Mouse (Mus musculus) embryonic facial prominence, embryonic 11.5 days (tissue): Measurements from ENCODE around the gene Gnmt. TPM values are rescaled to one million over a fixed set of nuclear protein-coding genes. Genes with fewer than 3 reads are reported as not detected.

Experiments used
- ATAC-seq: fragments of 200-750 bp; cut with Nextera tagmentation; replicated peaks from 2 replicates; pipeline ENCODE4 v1.8.0; 2017; ENCODE audit warnings: low read depth; ENCODE audit not compliant: insufficient number of reproducible peaks, low FRiP score, low TSS enrichment
- DNase-seq: peaks from one replicate; pipeline ENCODE4 v3.0.0-alpha.2; 2015; ENCODE audit warnings: low spot score
- H3K27ac ChIP-seq: fragments of 300-500 bp; sonication (generic); replicated peaks from 2 replicates; pipeline ENCODE4 v1.5.1; 2014; ENCODE audit warnings: mild to moderate bottlenecking, low read depth, low read length, control low read depth
- H3K27me3 ChIP-seq: fragments of 300-500 bp; sonication (generic); 2 replicates; pipeline ENCODE4 v1.6.1; 2014; ENCODE audit warnings: mild to moderate bottlenecking, low read length, moderate library complexity, mixed read lengths; ENCODE audit not compliant: control insufficient read depth, insufficient read depth
- H3K36me3 ChIP-seq: fragments of 300-500 bp; sonication (generic); replicated peaks from 2 replicates; pipeline ENCODE4 v1.6.1; 2014; ENCODE audit warnings: low read depth, mild to moderate bottlenecking, low read length, moderate library complexity, mixed read lengths; ENCODE audit not compliant: control insufficient read depth, insufficient read depth
- H3K4me1 ChIP-seq: fragments of 300-500 bp; sonication (generic); 2 replicates; pipeline ENCODE4 v1.6.1; 2014; ENCODE audit warnings: low read length, mixed read lengths; ENCODE audit not compliant: control insufficient read depth, insufficient read depth
- H3K4me2 ChIP-seq: fragments of 300-500 bp; sonication (generic); 2 replicates; pipeline ENCODE4 v1.6.1; 2014; ENCODE audit warnings: low read depth, mild to moderate bottlenecking, control low read depth, low read length, moderate library complexity
- H3K4me3 ChIP-seq: fragments of 300-500 bp; sonication (generic); 2 replicates; pipeline ENCODE4 v1.5.1; 2014; ENCODE audit warnings: low read depth, low read length, control low read depth
- H3K9ac ChIP-seq: fragments of 300-500 bp; sonication (generic); replicated peaks from 2 replicates; pipeline ENCODE4 v1.6.1; 2014; ENCODE audit warnings: mild to moderate bottlenecking, control low read depth, low read length
- H3K9me3 ChIP-seq: fragments of 300-500 bp; sonication (generic); replicated peaks from 2 replicates; pipeline ENCODE4 v1.6.1; 2016; ENCODE audit warnings: mild to moderate bottlenecking, low read length, inconsistent platforms, mixed read lengths; ENCODE audit not compliant: control insufficient read depth
- WGBS: fragments of 180-500 bp; shearing (Covaris S2); extraction: QIAGEN DNeasy Blood & Tissue Kit; methylation state at CpG from one replicate; pipeline ENCODE4 v1.1.7; 2014; 5-methylcytosine and 5-hydroxymethylcytosine counted together
- polyA plus RNA-seq: library from polyadenylated mRNA; unstranded; fragments of >200 nt; fragmentation: Nextera tagmentation; extraction: Ambion mirVana; gene quantifications from 2 replicates; pipeline ENCODE4 v1.2.1, GENCODE M21; 2014

Gene Gnmt
- polyA plus RNA-seq, 1 experiment from 2014 or later, result 0.62 TPM

DNA sequence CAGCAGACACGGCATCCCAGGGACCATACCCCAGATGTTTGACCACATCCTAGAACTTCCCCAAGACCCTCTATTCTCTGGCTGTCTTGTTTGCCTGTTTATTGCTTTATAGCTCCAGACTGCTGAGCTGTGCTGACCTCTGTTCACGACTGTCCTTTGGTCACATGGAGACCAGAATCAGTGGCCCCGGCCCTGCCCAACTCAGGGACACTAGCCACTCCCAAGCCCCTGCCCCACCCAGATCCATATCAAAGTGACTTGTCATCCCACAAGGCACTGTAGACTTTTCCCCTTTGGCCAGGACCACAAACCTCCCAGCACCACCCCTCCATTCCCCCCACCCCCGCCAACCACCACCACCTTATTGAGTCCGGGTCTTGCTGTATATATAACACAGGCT lies 29.7 kb downstream of the Gnmt start:
- H3K36me3 ChIP-seq, result no peaks in the 10 kb centered on the region; the same call in 1 of the 2 replicates
- no peak overlapping the region for H3K4me3 ChIP-seq
- H3K9ac ChIP-seq, result no peak overlapping the region
- H3K9me3 ChIP-seq, result no peaks in the 10 kb centered on the region
- WGBS, result 87% methylated on average over 5 of the region's 5 CpGs
- no peak for ATAC-seq
- no peak for DNase-seq
- no peaks in the 10 kb centered on the region for H3K27me3 ChIP-seq
- peaks cover 10% of the 10 kb centered on the region for H3K4me1 ChIP-seq
- H3K4me2 ChIP-seq, result no peak overlapping the region
- no peak overlapping the region for H3K27ac ChIP-seq

DNA sequence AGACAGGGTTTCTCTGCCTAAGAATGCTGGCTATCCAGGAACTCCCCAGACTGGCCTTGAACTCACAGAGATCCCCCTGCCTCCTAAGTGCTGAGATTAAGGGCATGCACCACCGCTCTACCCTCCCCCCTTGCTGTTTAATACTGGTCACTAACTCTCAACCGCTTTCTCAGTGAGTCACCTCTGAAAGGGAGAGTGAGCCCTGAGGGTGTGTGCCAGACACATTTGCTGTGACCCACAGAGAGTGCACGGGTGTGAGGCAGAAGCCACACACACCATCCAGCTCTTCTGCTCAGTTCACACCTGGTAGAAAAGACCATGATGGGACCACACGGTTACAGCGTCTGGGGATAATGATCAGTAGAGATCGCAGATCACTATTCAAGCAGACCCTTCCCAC lies 30.5 kb downstream of the Gnmt start:
- peaks cover 9% of the 10 kb centered on the region for H3K4me1 ChIP-seq
- no peak overlapping the region for H3K4me2 ChIP-seq
- H3K4me3 ChIP-seq, result no peak overlapping the region
- 88% methylated on average over 6 of the region's 6 CpGs for WGBS
- H3K9ac ChIP-seq, result no peak overlapping the region
- no peaks in the 10 kb centered on the region for H3K9me3 ChIP-seq
- no peaks in the 10 kb centered on the region; the same call in 1 of the 2 replicates for H3K36me3 ChIP-seq
- H3K27ac ChIP-seq, result no peak overlapping the region
- ATAC-seq, result no peak
- no peak for DNase-seq
- H3K27me3 ChIP-seq, result no peaks in the 10 kb centered on the region

DNA sequence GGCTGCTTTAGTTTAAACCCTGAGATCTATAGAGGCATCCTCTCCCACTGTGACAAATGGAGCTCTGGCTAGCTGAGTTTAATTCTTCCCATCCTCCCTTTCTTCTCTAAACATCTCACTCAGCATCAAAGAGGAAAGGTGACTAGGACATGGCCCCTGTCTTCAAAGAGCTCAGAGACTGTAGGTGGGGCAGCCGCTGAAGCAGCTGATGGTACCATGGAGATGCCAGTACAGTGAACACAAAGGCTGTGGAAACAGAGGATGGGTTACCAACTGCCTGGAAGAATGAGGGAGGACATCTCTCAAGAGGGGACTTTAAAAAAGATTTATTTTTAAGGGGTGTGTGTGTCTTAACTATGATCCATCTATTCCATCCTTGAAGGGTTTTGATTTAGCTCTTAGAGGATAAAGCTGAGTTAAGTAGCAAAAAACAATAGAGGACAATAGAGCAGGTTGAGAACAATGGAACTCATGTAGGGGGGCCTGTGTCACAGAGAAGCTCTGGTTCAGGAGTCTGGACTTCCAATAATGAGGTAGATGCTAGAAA lies 34.4 kb downstream of the Gnmt start:
- Histone ChIP-seq H3K36me3 (peaks cover 2% of the 10 kb centered on the region; the same call in 1 of the 2 replicates), H3K4me3 (no peak overlapping the region), H3K4me1 (no peaks in the 10 kb centered on the region), H3K9me3 (no peaks in the 10 kb centered on the region), H3K27ac (no peak overlapping the region), H3K27me3 (no peaks in the 10 kb centered on the region), H3K4me2 (no peak overlapping the region), H3K9ac (no peak overlapping the region)
- ATAC-seq (no peak), DNase-seq (no peak)
- 90% methylated on average over 1 of the region's 1 CpGs for WGBS

DNA sequence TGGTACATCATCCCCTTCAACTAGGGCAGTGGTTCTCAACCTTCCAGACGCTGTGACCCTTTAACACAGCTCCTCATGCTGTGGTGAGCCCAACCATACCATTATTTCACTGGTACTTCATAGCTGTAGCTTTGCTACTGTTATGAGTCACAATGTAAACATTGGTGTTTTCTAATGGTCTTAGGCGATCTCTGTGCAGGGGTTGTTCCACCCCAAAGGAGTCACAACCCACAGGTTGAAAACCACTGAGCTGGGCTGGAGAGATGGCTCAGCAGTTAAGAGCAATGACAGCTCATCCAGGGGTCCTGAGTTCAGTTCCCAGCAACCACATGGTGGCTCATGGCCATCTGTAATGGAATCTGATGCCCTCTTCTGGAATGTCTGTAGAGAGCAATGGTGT lies 37.6 kb downstream of the Gnmt start:
- Histone ChIP-seq H3K27me3 (no peaks in the 10 kb centered on the region), H3K9ac (no peak overlapping the region), H3K36me3 (0 out of 2 replicates have a peak, but pooled peaks cover 5% of the 10 kb centered on the region), H3K4me1 (no peaks in the 10 kb centered on the region), H3K4me3 (no peak overlapping the region), H3K4me2 (no peak overlapping the region), H3K9me3 (no peaks in the 10 kb centered on the region), H3K27ac (no peak overlapping the region)
- no peak for DNase-seq
- no peak for ATAC-seq
- WGBS, result 90% methylated on average over 2 of the region's 2 CpGs

DNA sequence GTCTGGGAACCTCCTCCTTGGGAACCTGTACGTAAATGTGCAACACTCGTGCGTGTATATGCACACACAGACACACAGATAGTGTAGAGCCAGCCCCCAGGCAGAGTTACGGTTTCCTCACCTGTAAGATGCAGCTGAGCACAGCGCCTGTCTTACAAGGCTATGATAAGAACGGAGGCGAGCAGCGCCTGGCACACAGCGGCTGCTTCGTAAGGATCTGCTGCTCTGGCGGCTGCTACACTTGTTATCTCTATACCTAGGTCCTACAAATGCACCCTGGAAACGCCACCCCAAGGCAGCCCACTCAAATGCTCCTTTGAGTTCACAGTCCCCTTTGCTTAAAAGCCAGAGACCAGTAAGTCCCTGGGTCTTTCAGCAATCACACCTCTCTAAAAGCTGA lies 38.3 kb downstream of the Gnmt start:
- Histone ChIP-seq H3K27ac (no peak overlapping the region), H3K9ac (no peak overlapping the region), H3K4me1 (no peaks in the 10 kb centered on the region), H3K4me3 (no peak overlapping the region), H3K36me3 (peaks cover 8% of the 10 kb centered on the region; the same call in 1 of the 2 replicates), H3K27me3 (no peaks in the 10 kb centered on the region), H3K4me2 (no peak overlapping the region), H3K9me3 (no peaks in the 10 kb centered on the region)
- 94% methylated on average over 12 of the region's 12 CpGs for WGBS
- ATAC-seq (no peak), DNase-seq (no peak)

DNA sequence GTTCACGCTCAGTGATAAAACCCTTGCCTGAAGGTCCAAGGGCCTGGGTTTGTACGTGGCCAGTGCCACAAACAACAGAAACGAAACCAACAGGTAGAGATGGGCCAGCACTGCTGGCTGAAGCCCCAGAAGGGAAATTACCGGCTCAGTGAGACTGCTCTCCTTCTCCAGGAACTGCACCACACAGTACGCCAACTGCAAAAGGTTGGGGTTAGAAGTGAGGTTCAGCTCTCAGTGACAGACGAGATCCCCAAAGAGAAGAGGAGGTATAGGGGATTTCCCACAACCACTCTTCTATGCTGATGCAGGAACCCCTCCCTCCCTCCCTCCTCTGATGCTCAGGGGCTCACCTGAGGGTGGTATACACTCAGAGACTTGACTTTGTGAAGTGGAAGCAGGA lies 43.1 kb downstream of the Gnmt start:
- H3K9me3 ChIP-seq, result no peaks in the 10 kb centered on the region
- no peak overlapping the region for H3K4me2 ChIP-seq
- no peak overlapping the region for H3K9ac ChIP-seq
- peaks cover 16% of the 10 kb centered on the region for H3K36me3 ChIP-seq
- no peak for ATAC-seq
- 94% methylated on average over 6 of the region's 6 CpGs for WGBS
- no peak overlapping the region for H3K4me3 ChIP-seq
- no peak overlapping the region for H3K27ac ChIP-seq
- DNase-seq, result no peak
- H3K27me3 ChIP-seq, result no peaks in the 10 kb centered on the region
- no peaks in the 10 kb centered on the region for H3K4me1 ChIP-seq

DNA sequence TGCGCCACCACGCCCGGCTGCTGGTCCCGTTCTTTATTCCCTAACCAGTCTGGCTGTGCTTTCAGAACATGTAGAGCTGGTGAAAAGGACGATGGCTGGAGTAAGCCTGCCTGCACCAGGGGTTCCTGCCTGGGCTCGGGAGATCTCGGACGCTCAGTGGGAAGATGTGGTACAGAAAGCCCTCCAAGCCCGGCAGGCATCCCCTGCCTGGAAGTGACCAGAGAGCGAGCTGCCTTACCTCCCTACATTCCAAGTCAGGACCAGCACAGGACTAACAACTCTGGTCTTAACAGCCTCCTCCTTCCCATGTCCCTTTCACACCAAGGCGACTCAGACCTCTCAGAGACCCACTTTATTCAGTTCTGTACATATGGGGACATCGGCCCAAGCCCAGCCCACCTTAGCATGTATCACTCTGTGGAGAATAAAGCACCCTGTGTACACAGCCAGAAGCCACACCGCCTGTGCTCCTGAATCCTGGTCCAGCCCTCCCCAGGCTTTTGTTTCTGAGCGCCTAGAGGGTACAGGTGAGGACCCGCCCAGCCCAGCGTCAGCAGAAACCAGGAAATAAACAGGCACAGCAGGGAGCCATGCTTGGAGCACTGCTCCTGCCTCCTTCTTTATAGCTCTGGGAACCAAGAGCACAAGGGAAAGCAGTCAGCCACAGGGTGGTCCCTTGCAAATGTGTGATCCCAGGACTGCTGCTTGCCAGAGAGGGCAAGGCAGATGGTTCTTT lies 46.1 kb downstream of the Gnmt start:
- H3K27ac ChIP-seq, result no peak overlapping the region
- no peak overlapping the region for H3K9ac ChIP-seq
- H3K4me2 ChIP-seq, result no peak overlapping the region
- no peaks in the 10 kb centered on the region for H3K9me3 ChIP-seq
- peaks cover 16% of the 10 kb centered on the region for H3K36me3 ChIP-seq
- no peaks in the 10 kb centered on the region for H3K27me3 ChIP-seq
- no peak for ATAC-seq
- H3K4me1 ChIP-seq, result peaks cover 7% of the 10 kb centered on the region
- WGBS, result 85% methylated on average over 16 of the region's 16 CpGs
- DNase-seq, result no peak
- H3K4me3 ChIP-seq, result no peak overlapping the region

DNA sequence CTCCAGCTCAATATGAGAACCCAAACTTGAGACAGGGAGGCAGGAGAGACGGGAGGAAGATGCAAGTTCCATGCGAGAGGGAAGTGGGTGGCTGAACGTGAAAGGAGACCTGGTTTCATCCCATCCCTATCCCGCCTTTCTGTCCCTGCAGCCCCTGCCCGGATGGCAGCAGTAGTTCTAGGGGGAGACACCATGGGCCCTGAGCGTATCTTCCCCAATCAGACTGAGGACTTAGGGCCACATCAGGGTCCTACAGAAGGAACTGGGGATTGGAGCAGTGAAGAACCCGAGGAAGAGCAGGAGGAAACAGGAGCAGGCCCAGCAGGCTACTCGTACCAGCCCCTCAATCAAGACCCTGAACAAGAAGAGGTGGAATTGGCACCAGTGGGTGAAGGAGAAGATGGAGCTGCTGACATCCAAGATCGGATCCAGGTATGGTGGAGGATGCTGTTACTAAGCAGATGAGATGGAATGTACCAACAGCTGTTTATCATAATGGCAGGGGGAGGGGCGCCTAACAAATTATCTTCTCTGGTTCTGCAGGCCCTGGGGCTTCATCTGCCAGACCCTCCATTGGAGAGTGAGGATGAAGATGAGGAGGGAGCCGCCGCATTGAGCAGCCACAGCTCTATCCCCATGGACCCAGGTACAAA lies 47.4 kb downstream of the Gnmt start:
- ATAC-seq, result no peak
- H3K36me3 ChIP-seq, result peaks cover 22% of the 10 kb centered on the region
- H3K27me3 ChIP-seq, result no peaks in the 10 kb centered on the region
- H3K9ac ChIP-seq, result peak overlapping the region; percentile 63
- WGBS, result 21% methylated on average over 12 of the region's 12 CpGs
- H3K4me1 ChIP-seq, result peaks cover 7% of the 10 kb centered on the region
- DNase-seq, result peak; percentile 32
- no peak overlapping the region for H3K27ac ChIP-seq
- H3K4me2 ChIP-seq, result peak overlapping the region; percentile 83
- peak overlapping the region; percentile 83 for H3K4me3 ChIP-seq
- H3K9me3 ChIP-seq, result no peaks in the 10 kb centered on the region
